Comparison of ENCODE assay signal across 17 mouse cellular contexts in the genomic region with DNA sequence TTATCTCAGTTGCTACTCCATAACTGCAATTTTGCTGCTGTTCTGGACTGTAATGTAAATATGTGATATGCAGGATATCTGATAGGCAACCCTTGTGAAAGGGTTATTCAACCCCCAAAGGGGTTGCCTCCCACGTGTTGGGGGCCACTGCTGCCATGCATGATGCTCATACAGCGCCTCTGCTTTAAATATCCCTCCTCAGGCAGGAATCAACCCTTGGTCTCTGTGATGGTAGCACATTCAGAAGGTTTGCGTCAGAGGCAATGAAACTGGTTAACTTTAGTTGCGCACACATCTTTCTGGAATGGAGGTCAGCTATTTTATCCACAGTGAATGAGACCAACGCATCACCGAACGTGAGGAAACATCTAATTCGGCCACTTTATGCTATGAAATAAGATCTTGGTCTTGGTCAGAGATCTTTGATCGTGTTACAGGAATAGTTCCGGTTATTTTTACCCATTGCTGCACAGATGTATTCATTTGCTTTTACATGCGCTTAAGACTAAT.
"Had no signal": no experiment of that assay in that cellular context is flagged by ENCODE, and none has a peak within 500 bp of the region (broad histone marks: within the 10 kb centered on the region; RNA-seq: fewer than 3 reads in every experiment).

No protein-coding gene starts in this region.

- H3K36me3 ChIP-seq: lung, embryonic 15.5 days; midbrain, embryonic 13.5 days; midbrain, embryonic 15.5 days; neural tube, embryonic 12.5 days had no signal

- H3K4me3 ChIP-seq: lung, embryonic 15.5 days; megakaryocyte, embryonic 14.5 days; midbrain, embryonic 13.5 days; midbrain, embryonic 15.5 days; neural tube, embryonic 12.5 days had no signal

- H3K4me1 ChIP-seq: lung, embryonic 15.5 days; megakaryocyte, embryonic 14.5 days; midbrain, embryonic 13.5 days; midbrain, embryonic 15.5 days; neural tube, embryonic 12.5 days had no signal

- DNase-seq: liver, postnatal 0 days; lung, adult 2 months; lung, postnatal 14 days; lung, postnatal 36 days; right cerebral cortex, postnatal 14 days; spleen, adult 18-20 months; thymus, adult 18-20 months; thymus, postnatal 14 days; thymus, postnatal 36 days had no signal

- ATAC-seq: liver, postnatal 0 days; lung, postnatal 0 days; midbrain, embryonic 13.5 days; midbrain, embryonic 15.5 days had no signal

- H3K9ac ChIP-seq: liver, postnatal 0 days; lung, embryonic 15.5 days; midbrain, embryonic 13.5 days; midbrain, embryonic 15.5 days; neural tube, embryonic 12.5 days had no signal

- H3K4me2 ChIP-seq: lung, embryonic 15.5 days; midbrain, embryonic 11.5 days; midbrain, embryonic 13.5 days; midbrain, embryonic 15.5 days; neural tube, embryonic 12.5 days had no signal

- H3K27ac ChIP-seq: lung, embryonic 15.5 days; macrophage; midbrain, embryonic 13.5 days; midbrain, embryonic 15.5 days; neural tube, embryonic 12.5 days had no signal

- H3K9me3 ChIP-seq: lung, embryonic 15.5 days; megakaryocyte, embryonic 14.5 days; midbrain, embryonic 13.5 days; midbrain, embryonic 15.5 days; neural tube, embryonic 12.5 days had no signal

- H3K27me3 ChIP-seq: lung, embryonic 15.5 days; midbrain, embryonic 13.5 days; midbrain, embryonic 15.5 days; neural tube, embryonic 12.5 days had no signal
